Mouse (Mus musculus) left cerebral cortex, adult 9 months (tissue): ENCODE measurements around the gene Zfp518a.
A peak's percentile ranks its signal among the peaks of the same experiment; 100 is the strongest.

ENCODE experiments used
- DNase-seq, 2 experiments: peaks; one replicate each; pipeline ENCODE4 v3.0.0; 2022; ENCODE audit warnings: low spot score in 2 of 2

Zfp518a gene

GRCm38 (mm10) chr19:40894519-40895392 is at the start of gene Zfp518a:
Gene Zfp518a, plus strand, starts transcription at chr19:40894705.
- peak; percentile 58 to 78 for DNase-seq

GRCm38 (mm10) chr19:40844731-40845130 is 49.8 kb upstream of the Zfp518a start:
- no peak for DNase-seq

GRCm38 (mm10) chr19:40849391-40849790 is 45.1 kb upstream of the Zfp518a start:
- DNase-seq, result no peak

- no peak for DNase-seq
Measured at GRCm38 (mm10) chr19:40859555-40859954, 35.0 kb upstream of the Zfp518a start.

- no peak for DNase-seq
Measured at GRCm38 (mm10) chr19:40868284-40868683, 26.2 kb upstream of the Zfp518a start.

- no peak for DNase-seq
Measured at GRCm38 (mm10) chr19:40869425-40870105, 24.9 kb upstream of the Zfp518a start.

- peak; percentile 71 to 91 for DNase-seq
Measured at GRCm38 (mm10) chr19:40872955-40873665, 21.4 kb upstream of the Zfp518a start.

- no peak for DNase-seq
Measured at GRCm38 (mm10) chr19:40881700-40882099, 12.8 kb upstream of the Zfp518a start.

- DNase-seq, result no peak
Measured at GRCm38 (mm10) chr19:40888887-40889286, 5.6 kb upstream of the Zfp518a start.

GRCm38 (mm10) chr19:40894071-40894506 is 416 bp upstream of the Zfp518a start:
- DNase-seq, result no peak

GRCm38 (mm10) chr19:40895393-40895703 is 843 bp downstream of the Zfp518a start:
- no peak for DNase-seq

- DNase-seq, result no peak
Measured at GRCm38 (mm10) chr19:40931581-40932369, 37.3 kb downstream of the Zfp518a start.

GRCm38 (mm10) chr19:40935376-40935775 is 40.9 kb downstream of the Zfp518a start:
- no peak for DNase-seq

GRCm38 (mm10) chr19:40936038-40936437 is 41.5 kb downstream of the Zfp518a start:
- no peak for DNase-seq

- no peak for DNase-seq
Measured at GRCm38 (mm10) chr19:40943552-40943951, 49.0 kb downstream of the Zfp518a start.

GRCm38 (mm10) chr19:40946937-40947577 is 52.6 kb downstream of the Zfp518a start:
- DNase-seq, result peak in 1 of 2 experiments; percentile 15

GRCm38 (mm10) chr19:40958981-40959380 is 64.5 kb downstream of the Zfp518a start:
- DNase-seq, result no peak

- DNase-seq, result peak in 1 of 2 experiments; percentile 38
Measured at GRCm38 (mm10) chr19:40962988-40963387, 68.5 kb downstream of the Zfp518a start.

- DNase-seq, result no peak
Measured at GRCm38 (mm10) chr19:40964367-40964891, 69.9 kb downstream of the Zfp518a start.

GRCm38 (mm10) chr19:40964936-40965850 is 70.7 kb downstream of the Zfp518a start:
- no peak for DNase-seq
